Mouse (Mus musculus): ENCODE measurements around the gene Serpinb1a.

DNA sequence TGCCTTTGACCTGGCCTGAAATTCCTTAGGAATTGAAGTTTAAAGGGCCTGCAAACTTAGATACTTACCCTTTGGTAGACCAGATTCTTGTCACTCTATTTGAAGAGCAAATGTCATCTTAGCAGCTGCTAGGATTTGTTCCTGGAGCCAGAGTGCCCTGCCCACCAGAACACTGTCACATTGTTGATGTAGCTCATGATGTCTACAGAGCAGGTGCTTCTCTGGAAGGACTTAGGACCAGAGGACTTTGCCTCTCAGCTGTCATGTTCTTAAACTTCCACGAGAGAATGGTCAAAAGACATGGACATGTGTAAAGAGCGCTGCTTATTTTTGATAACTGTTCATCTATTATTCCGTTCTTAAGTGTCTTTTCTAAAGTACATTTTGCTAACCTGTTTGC, 31.7 kb downstream of the Serpinb1a start:
- TF ChIP-seq CTCF (IDR thresholded peaks at IDR 0.05): no peak
- no peak for TF ChIP-seq EP300 (IDR thresholded peaks at IDR 0.05)

Data from lung, postnatal 0 days (tissue).